Mouse (Mus musculus) mesoderm, embryonic 11.5 days (tissue): ENCODE results near the gene Mmp17.
A peak's percentile ranks its signal among the peaks of the same experiment; 100 is the strongest.

Source experiments
- DNase-seq: peaks from one replicate; pipeline ENCODE4 v3.0.0-alpha.2; 2012; ENCODE audit warnings: low read depth, low spot score

Gene Mmp17

DNA sequence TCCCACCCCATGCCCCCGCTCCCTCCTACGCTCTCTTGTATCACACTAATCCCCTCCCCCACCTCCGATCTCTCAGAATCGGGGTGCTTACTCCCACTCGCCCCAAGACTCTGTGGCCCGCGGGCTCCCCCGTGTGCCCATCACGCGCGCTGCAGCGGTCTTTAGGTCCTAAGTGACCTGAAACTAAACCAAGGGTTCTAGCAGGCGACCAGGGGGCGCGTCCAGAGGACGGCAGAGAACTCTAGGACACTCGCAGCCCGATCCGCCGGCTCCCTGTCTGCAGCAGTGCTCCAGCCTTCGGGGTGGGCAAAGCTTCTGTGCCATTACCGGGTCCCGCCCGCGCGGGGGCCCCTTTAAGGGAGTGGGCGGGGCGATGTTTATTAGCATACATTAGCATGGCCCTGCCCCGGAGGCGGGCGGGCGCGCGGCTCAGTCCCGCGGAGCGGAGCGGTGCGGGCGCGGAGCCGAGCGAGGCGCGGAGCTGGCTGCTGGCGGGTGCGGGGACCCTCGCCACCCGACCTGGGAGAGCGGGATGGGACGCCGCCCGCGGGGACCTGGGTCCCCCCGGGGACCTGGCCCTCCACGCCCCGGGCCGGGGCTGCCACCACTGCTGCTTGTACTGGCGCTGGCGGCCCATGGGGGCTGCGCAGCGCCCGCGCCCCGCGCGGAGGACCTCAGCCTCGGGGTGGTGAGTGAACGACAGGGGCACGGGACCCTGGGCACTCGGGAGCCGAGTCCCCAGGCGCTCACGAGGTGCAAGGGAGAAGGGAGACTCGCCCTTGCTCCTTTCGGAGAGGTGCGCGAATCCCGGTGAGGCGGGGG is at the start of gene Mmp17:
Mmp17 (plus strand) TSS at position 409 of the 822 bp plus-strand sequence.
- peak; percentile 86 for DNase-seq

DNA sequence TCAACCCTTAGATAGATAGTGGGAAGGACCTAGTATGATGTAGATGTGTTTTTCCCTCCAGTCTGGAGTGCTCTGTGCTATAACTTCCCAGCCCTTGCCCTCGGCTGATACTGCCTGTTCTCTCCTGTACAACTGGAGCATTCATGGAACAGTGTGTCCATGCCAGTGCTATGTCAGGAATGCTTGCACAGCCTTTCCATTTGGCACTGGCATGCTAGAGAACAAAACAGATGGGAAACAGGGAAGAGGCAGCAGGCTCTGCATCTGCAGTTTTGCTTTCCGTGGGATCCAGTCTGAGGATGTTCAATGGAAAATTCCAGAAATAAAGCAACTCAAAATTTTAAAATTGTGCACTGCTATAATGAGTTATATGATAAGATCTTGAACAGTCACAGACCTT is 49.5 kb upstream of the Mmp17 start:
- no peak for DNase-seq

DNA sequence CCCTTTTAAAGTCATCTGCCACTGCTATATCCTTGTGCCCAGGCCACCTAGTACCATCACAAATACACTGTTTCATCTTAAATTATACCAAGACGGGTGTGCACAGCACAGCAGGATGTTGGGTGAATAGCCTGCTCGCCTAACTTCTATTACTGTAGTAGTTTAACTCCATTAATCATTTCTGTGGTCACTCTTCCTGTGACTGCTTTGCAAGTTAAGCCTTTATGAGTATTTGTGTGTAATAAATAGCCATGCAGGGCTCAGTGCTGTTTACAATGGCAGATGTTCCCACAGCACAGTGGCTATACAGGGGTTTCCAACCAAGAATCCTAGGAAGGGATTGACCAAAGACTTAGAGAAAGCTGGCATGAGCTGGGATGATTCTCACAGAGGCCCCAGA is 48.9 kb upstream of the Mmp17 start:
- no peak for DNase-seq

DNA sequence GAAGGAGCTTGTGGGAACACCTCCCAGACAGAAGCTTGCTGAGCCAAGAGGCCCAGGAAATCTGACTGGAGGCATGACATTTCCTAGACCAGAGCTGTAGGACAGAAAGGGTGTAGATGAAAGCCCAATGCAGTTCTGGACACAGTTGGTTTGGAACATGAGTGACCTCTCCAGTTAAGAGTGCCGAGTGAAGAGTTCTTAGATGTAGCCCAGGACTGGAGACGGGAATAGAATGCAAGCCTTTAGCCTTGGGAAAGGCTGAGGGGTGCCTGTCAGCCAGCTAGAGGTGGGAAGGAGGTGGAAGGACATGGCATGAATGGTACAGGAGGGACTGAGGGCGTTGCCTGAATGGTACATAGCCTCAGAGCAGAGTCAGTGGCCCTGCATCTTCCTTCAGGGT is 48.5 kb upstream of the Mmp17 start:
- no peak for DNase-seq

DNA sequence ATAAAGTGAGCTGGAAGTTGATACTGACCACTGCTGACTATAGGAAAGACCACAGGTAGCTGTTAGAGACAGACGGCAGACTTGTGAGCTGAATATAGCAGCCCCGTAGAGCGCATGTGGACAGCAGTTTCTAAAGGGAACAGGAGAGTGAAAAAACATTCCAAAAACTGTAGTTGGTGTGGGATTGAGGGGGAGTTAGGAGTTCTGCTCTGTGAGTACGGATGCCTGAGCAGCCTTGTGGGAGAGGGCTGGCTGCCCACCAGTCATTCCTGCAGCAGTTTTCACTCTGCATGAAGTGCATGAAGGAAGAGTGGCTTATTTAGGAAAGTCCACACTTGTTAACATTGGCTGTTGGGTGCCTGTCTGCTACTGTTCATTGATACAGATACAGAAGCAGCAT is 45.1 kb upstream of the Mmp17 start:
- DNase-seq, result no peak

DNA sequence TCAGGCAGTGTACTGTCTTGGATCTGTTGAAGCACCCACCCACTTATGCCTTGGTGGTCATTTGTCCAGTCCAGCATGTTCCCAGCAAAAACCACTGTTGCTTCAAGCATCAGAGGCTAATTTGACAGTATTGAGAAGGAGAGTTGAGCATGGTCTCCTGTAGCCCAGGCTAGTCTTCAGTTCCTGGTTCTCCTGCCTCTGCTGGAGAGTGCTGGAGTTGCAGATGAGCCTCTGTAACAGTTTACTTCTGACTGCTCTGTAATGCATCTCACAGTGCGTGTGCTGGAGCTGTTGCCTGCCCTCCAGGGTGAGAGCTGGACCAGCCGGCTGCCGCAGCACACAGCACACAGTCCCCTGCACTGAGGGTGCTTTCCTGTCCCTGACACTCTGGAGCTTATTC is 41.7 kb upstream of the Mmp17 start:
- DNase-seq, result no peak

DNA sequence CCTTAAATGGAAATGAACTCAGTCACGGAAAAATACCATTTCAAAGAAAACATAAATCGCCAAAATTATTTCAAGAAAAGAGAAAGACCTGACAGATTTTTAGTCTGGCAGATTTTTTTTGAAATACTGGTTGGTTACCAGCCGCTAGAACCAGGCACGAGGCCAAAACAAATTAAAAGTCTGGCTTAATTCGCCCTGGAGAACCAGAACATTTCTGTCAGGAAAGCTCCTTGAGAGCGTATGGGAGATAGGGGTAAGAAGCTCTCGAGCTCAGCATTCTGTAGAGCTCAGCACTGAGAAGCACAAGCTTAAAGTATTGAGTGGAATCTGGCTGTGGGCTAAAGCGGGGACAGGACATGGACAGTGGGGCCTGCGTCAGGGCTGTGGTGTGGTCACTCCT is 38.2 kb upstream of the Mmp17 start:
- no peak for DNase-seq

DNA sequence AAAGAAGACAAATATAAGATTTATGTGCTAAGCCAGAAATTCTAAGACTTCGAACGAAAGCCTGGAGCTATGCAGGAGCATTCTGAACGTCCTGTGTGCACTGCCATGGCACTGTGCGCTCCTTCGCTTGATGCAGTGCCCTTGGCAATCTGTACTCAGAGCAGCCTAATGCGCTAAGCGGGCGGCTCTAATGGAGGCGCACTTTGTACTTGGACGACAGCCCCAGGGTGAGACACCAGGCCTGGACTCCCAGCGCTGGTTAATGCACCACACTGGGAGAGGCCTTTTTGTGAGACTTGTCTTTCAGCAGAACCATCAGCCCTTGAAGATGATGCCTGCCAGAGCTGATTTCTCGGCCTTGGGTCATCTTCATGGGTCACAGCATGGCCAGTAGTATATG is 34.3 kb upstream of the Mmp17 start:
- DNase-seq, result no peak

DNA sequence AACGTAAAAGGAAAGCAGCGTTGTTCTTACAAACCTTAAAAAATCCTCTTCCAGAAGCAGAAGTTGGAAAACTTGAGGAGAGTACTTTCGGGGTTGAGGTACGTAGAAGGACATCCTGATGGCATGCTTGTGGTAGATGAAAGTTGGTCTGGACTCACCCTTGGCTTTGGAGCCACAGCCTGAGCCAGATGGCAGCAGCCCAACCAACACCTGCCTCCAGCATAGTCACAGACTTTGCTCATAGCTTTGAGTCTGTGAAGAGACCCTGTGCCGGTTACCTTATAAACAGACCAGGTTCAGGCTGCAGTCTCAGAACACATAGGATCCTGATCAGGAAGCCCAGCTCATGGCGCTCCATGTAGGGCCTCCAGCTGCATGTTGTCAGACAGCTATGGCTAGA is 33.2 kb upstream of the Mmp17 start:
- no peak for DNase-seq

DNA sequence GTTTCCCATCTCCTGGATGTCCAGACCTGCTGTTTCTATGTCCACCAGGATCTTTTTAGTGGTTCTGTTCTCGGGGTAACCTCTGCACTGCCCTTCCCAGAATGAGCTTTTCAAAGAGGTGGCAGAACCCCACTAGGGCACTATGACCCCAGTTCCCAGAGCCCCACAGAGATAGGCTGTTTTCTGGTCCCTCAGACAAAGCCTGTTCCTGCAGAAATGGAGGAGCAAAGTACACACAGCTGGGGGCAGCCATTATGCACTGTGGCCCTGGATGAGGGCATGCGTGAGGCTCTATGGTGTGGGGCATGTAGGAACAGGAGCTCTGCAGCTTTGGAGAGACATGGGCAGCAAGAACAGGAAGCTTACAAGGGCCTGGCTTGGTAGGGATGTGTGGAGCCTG is 32.0 kb upstream of the Mmp17 start:
- DNase-seq, result no peak

DNA sequence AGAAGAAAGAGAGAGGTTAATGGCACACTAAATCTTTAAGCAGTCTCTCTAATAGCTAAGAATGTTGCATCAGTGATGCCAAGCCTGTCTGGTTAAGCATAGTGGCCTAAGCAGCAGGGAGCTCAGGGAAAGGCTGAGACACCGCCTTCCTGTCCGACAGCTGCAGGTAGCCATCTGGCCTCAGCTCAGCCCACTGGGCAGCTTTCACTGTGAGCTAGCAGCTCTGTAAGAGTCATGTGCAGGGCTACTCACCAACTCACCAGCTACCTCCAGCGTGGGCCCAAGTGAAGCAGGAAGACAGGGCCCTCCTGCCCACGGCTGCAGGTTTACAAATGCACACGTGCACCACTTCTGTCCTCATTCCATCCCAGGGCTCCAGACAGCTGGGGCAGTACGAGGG is 30.3 kb upstream of the Mmp17 start:
- no peak for DNase-seq

DNA sequence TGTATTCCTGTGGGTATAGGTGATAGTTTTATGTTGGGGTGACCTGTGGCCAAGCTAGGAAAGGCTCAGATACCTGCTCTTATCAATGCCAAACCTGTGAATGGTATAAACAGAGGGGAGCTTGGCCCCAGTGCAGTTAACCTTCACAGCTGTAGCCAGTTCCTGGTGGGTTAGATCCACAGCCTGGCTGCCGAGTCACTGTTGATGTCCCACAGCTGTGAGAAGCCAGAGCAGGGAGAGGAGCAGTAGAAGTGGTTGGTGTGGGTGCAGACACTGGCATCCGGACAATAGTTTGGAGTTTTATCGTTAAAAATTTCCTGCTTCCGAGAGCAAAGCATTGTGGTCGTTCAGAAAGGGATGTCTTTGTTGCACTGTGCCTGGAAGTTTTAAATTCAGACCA is 25.4 kb upstream of the Mmp17 start:
- no peak for DNase-seq

DNA sequence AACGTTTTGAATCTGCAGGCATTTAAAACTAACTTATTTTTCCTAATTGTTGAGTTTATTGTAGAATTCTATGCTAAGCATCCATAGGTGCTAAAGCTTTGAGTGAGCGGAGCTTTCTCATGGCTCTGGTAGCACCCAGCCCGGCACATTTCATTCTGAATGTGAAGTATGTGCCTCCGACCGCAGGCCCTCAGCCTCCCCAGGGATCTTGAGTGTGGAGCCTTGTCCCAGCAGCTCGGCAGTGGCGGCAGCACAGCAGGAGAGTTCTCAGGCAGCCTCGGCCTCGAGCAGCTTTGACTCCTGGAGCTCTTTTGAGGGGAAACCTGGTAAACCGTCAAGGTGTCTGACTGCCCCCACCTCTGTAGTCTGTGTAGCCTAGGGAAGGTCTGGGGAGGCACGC is 24.7 kb upstream of the Mmp17 start:
- DNase-seq, result no peak

DNA sequence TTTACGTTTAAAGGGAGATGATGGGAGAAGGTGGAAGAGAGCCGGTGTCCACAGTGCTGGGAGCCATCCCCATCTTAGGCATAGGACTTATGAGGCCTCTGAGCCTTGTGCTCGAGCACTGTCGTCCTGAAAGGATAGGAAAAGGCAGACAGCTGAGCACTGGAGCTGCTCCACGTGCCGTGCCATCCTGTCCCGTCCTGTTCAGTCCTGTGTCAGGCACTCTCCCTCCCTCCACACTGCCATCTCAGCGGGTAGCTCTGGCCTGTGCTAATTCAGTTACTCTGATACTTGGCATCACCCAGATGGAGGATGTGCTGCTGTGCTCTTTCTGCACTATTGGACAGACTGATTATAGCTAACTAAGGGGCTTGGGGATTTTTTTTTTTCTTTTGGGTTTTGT is 21.6 kb upstream of the Mmp17 start:
- DNase-seq, result no peak

DNA sequence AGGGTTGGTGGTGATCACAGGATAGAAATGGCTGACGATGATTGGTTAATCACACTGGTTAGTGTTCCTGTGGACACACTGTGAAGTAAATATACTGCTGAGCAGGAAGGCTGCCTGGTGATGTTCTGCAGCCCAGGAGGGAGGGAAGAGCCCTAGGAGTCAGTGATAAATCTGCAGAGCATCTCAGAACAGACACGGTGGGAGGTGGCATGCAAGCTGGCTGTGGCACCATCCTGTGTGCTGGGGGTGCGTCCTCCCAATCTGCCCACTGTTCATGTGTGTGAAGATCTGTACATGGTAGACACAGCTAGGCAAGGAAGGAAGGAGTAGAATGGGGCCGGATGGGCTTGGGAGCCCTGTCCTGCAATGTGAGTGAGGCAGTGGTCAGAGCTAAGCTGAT is 15.4 kb upstream of the Mmp17 start:
- no peak for DNase-seq

DNA sequence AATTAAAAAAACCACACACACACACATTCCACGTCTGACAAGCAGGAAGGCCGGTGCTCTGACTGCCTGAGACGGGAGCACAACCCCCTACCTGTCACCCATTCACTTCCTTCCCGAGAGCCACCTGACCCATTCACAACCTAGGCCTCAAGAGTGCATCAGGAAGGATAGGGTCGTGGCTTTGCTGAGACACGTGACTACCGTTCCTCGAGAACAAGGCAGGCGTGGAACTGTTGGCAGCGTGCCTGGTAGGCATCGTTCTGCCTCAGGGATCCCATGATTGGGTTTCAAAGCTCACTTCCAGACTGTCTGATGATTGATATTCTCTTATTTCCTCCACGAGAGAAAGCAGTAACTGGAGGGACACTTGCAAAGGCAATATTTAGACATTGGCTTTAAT is 5.8 kb upstream of the Mmp17 start:
- DNase-seq, result no peak

DNA sequence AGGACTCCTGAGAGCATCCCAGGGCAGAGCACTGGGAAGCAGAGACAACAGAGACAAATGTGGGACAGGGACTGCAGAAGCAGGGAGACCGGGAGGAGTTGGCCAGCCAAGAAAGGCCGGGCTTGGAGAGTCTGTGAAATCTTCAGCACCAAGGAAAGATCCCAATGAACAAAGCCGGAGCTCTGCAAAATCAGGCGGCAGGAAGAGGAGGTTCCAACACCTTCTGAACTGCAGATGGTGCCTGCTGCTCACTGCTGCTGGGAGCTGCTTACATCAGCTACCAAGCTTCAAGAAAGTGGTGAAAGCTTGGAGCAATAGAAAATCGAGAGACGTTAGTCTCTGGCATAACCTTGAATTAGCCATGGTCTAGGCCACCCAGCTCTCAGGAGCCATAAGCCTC is 3.9 kb upstream of the Mmp17 start:
- no peak for DNase-seq

DNA sequence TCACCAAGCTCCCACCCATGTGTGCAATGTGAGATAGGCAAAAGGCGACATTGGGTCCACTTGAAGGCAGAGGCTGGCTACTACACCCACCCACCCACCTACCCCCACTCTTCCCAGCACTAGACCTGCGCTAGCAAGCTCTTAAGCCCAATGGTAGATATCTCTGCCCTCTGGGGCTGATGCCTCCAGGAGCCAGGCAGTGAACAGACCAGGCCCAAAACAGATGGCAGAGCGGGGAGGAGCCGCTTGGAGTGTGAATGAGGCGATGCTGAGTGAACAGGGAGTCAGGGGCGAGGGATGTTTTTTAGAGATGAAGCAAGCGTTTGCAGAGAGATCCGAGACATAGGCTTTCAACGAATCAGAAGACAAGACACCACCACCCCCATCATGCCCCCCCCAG is 3.4 kb upstream of the Mmp17 start:
- DNase-seq, result no peak

DNA sequence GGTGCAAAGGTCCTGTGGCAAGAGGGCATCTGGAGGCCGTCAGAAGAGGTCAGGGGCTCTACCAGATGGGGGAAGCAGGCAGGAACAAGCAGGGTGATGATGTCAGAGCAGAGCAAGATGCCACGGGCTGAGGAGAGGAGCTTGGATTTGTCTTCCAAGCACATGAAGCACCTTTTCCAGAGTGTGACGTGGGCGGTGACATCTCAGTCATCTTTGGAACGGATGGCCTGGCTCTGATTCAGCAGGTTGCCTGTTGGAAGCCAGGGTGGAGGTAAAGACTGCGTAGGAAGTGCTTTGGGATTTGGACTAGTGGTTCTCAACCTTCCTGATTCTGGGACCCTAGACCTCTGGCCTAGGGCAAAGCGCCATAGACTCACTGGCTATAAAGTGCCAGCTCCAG is 3.0 kb upstream of the Mmp17 start:
- no peak for DNase-seq

DNA sequence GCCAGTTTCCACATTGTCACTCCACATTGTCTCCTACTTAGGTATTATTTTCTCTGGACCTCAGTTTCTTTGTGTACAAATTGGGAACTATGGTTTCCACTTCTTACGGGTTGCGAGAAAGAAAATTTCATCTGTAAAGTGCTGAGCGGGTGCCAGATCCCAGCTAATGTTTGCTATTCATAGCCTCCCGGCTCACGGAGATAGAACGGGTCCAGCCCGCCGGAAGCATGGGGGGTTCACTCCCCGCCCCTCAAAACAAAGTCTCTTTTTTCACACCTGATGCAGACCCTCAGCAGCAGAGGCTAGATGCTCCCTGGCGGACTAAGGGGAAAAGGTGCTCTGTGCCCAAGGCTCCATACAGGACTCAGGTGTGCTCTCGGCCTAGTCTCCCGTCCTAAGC is 638 bp upstream of the Mmp17 start:
- DNase-seq, result no peak

DNA sequence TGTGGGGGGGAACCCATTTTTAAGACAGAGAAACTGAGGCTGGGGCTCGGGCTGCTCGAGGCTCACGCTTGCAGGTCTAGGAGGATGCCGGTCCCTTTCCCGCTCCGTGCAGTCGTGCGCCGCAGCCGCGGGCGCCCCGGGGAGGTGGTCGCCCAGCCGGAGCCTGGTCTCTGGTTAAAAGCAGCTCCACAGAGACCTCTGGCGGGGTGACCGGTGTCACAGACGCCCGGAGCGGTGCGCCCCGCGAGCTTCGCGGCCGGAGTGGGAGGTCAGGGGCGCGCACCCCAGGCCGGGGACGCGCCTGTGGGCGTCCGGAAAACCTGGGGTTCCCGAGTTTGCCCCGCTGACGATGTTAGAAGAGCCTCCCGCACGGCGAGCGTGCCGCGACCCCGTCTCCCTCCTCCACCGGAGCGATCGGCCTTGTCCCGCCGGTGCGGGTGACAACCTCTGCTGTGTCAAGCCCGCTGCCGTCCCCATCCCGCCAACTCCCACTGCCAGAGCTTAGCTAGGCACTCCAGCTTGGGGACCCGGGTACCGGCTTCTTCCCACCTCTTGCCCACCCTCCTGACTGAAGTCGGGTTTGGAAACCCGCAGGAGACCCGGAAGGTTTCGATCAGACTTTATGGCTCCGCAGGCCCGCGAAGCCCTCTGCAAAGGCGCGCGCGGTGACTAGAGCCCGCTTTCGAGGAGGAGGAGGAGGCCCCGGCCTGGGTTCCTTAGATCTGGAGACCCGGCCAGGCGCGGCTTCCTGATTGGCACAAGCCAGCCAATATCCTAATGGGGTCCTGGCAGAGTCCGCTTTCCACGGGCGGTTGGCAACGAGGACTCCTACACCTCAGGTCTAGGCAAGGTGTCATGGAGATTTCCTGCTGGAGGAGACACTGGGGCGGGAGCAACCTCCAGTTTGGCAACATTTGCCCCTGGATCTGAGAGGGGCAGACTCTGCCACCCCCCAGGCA is 893 bp downstream of the Mmp17 start:
- peak; percentile 33 for DNase-seq

DNA sequence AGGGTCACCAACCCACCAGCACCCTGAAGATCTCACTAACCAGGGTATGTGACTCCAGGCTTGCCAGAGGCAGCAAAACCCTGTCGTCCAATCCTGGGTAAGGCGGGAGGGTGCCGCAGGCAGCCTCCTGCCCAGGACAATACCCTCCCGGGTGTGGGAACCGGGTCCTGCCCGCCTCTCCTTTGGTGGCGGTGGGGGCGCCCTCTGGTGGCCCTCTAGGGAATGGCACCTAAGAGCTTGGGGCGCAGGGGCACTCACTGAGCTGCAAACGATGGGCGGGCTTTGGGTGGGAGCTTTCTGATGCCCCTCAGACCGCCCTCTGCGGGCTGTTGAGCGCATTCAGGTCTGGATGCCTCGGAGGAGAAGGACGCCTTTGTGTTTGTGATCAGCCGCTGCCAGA is 2.0 kb downstream of the Mmp17 start:
- DNase-seq, result peak; percentile 90

DNA sequence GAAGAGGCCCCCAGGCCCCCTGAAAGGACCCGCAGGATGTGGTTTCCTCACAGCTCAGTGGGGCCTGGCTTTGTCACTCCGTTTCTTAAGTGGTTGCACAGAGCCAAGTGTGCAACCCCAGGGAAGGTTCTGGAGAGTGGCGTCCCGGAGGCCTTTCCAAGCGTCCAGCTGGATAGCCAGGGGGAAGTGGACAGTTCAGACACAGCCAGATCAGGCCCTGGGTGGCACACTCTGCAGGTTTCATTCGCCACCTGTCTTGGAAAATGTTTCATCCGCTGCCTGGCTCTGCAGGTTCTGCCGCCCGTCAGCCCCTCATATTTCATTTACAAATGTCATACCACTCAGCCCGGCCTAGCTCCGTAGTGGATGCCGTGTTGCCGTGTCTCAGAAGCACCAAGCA is 2.5 kb downstream of the Mmp17 start:
- DNase-seq, result no peak
